Mouse (Mus musculus): Measurements from ENCODE around the gene Pnp.
"Not testable (repeated sequence)": the region's sequence is repeated elsewhere in the genome, so short reads cannot be mapped to it uniquely, and the experiment has no call there.

- TF ChIP-seq EP300 (IDR thresholded peaks at IDR 0.05): not testable (repeated sequence)
- TF ChIP-seq CTCF (IDR thresholded peaks at IDR 0.05): peak; percentile 33
These were observed 25.1 kb downstream of the Pnp start, which contains the start of gene Pnp2 for GRCm38 (mm10) chr14:50955942-50956508.
